Mouse (Mus musculus) erythroblast, embryonic 14.5 days (primary cell): ENCODE measurements around the gene Ndufa7. TPM values are rescaled to one million over a fixed set of nuclear protein-coding genes. Genes with fewer than 3 reads are reported as not detected.

ENCODE experiments used
- H3K27me3 ChIP-seq: 2 replicates; pipeline ENCODE4 v1.6.1; 2012; ENCODE audit warnings: inconsistent platforms; ENCODE audit not compliant: control insufficient read depth
- H3K36me3 ChIP-seq: 2 replicates; pipeline ENCODE4 v1.6.1; 2012; ENCODE audit warnings: mild to moderate bottlenecking, inconsistent platforms; ENCODE audit not compliant: control insufficient read depth
- H3K4me1 ChIP-seq: 2 replicates; pipeline ENCODE4 v1.6.1; 2012; ENCODE audit warnings: inconsistent platforms; ENCODE audit not compliant: control insufficient read depth
- H3K4me3 ChIP-seq: replicated peaks from 2 replicates; pipeline ENCODE3; 2012; ENCODE audit warnings: moderate library complexity, mild to moderate bottlenecking, inconsistent platforms
- H3K9me3 ChIP-seq: 2 replicates; pipeline ENCODE4 v1.6.1; 2012; ENCODE audit warnings: low read length, inconsistent platforms, mixed read lengths; ENCODE audit not compliant: control insufficient read depth
- GATA1 ChIP-seq: IDR thresholded peaks from 2 replicates; pipeline ENCODE4 v1.6.1; 2012; ENCODE audit warnings: low read length, inconsistent platforms, mixed read lengths
- TAL1 ChIP-seq: IDR thresholded peaks from 3 replicates; pipeline ENCODE4 v1.6.1; 2012; ENCODE audit warnings: low read length, inconsistent platforms, mixed read lengths
- polyA plus RNA-seq: library from polyadenylated mRNA; stranded (reverse); fragments of >175 nt; gene quantifications from 2 replicates; pipeline ENCODE4 v1.2.3, GENCODE M21; 2012

Ndufa7 gene
- polyA plus RNA-seq, 1 experiment, result 125 TPM

GRCm38 (mm10) chr17:33783408-33783807, 41.0 kb upstream of the Ndufa7 start:
- Histone ChIP-seq H3K27me3 (0 out of 2 replicates have a peak, but pooled peaks cover 4% of the 10 kb centered on the region), H3K36me3 (peaks cover 2% of the 10 kb centered on the region; the same call in 1 of the 2 replicates)
- TF ChIP-seq TAL1, result no peak
- no peak for TF ChIP-seq GATA1

GRCm38 (mm10) chr17:33784939-33785338, 39.4 kb upstream of the Ndufa7 start:
- Histone ChIP-seq H3K27me3 (0 out of 2 replicates have a peak, but pooled peaks cover 4% of the 10 kb centered on the region), H3K36me3 (no peaks in the 10 kb centered on the region), H3K4me1 (peaks cover 23% of the 10 kb centered on the region), H3K9me3 (no peaks in the 10 kb centered on the region), H3K4me3 (no peak overlapping the region)
- TF ChIP-seq GATA1 (no peak), TAL1 (no peak)

More at GRCm38 (mm10) chr17:33783408-33783807, 41.0 kb upstream of the Ndufa7 start:
- no peaks in the 10 kb centered on the region for H3K9me3 ChIP-seq
- H3K4me3 ChIP-seq, result no peak overlapping the region
- peaks cover 29% of the 10 kb centered on the region for H3K4me1 ChIP-seq

- H3K9me3 ChIP-seq, result no peaks in the 10 kb centered on the region
- no peak overlapping the region for H3K4me3 ChIP-seq
- TF ChIP-seq TAL1 (no peak), GATA1 (no peak)
- H3K27me3 ChIP-seq, result 0 out of 2 replicates have a peak, but pooled peaks cover 4% of the 10 kb centered on the region
- no peaks in the 10 kb centered on the region for H3K36me3 ChIP-seq
- peaks cover 9% of the 10 kb centered on the region for H3K4me1 ChIP-seq
Observed at GRCm38 (mm10) chr17:33786375-33786774, 38.0 kb upstream of the Ndufa7 start.

- Histone ChIP-seq H3K36me3 (no peaks in the 10 kb centered on the region), H3K9me3 (no peaks in the 10 kb centered on the region), H3K4me1 (no peaks in the 10 kb centered on the region; the same call in 1 of the 2 replicates), H3K27me3 (peaks cover 5% of the 10 kb centered on the region; the same call in 1 of the 2 replicates), H3K4me3 (no peak overlapping the region)
- TF ChIP-seq GATA1 (no peak), TAL1 (no peak)
Observed at GRCm38 (mm10) chr17:33788732-33789131, 35.6 kb upstream of the Ndufa7 start.

- no peaks in the 10 kb centered on the region for H3K4me1 ChIP-seq
- no peak overlapping the region for H3K4me3 ChIP-seq
- H3K36me3 ChIP-seq, result no peaks in the 10 kb centered on the region
- TF ChIP-seq TAL1 (no peak), GATA1 (no peak)
- H3K27me3 ChIP-seq, result peaks cover 3% of the 10 kb centered on the region; the same call in 1 of the 2 replicates
- no peaks in the 10 kb centered on the region for H3K9me3 ChIP-seq
Observed at GRCm38 (mm10) chr17:33798306-33798705, 26.1 kb upstream of the Ndufa7 start.

GRCm38 (mm10) chr17:33799277-33799676, 25.1 kb upstream of the Ndufa7 start:
- TF ChIP-seq GATA1 (no peak), TAL1 (no peak)
- H3K27me3 ChIP-seq, result peaks cover 3% of the 10 kb centered on the region; the same call in 1 of the 2 replicates
- no peak overlapping the region for H3K4me3 ChIP-seq
- H3K36me3 ChIP-seq, result no peaks in the 10 kb centered on the region
- H3K9me3 ChIP-seq, result no peaks in the 10 kb centered on the region
- peaks cover 3% of the 10 kb centered on the region for H3K4me1 ChIP-seq

- Histone ChIP-seq H3K4me1 (peaks cover 8% of the 10 kb centered on the region), H3K9me3 (no peaks in the 10 kb centered on the region), H3K4me3 (no peak overlapping the region), H3K36me3 (no peaks in the 10 kb centered on the region), H3K27me3 (peaks cover 3% of the 10 kb centered on the region; the same call in 1 of the 2 replicates)
- no peak for TF ChIP-seq TAL1
Observed at GRCm38 (mm10) chr17:33802221-33802620, 22.2 kb upstream of the Ndufa7 start.

- H3K9me3 ChIP-seq, result no peaks in the 10 kb centered on the region
- H3K4me3 ChIP-seq, result no peak overlapping the region
- TF ChIP-seq GATA1 (no peak), TAL1 (no peak)
- no peaks in the 10 kb centered on the region for H3K36me3 ChIP-seq
- peaks cover 11% of the 10 kb centered on the region for H3K27me3 ChIP-seq
- peaks cover 8% of the 10 kb centered on the region for H3K4me1 ChIP-seq
Observed at GRCm38 (mm10) chr17:33804205-33804604, 20.2 kb upstream of the Ndufa7 start.

- no peak overlapping the region for H3K4me3 ChIP-seq
- H3K9me3 ChIP-seq, result no peaks in the 10 kb centered on the region
- peaks cover 8% of the 10 kb centered on the region for H3K4me1 ChIP-seq
- peaks cover 15% of the 10 kb centered on the region for H3K27me3 ChIP-seq
- H3K36me3 ChIP-seq, result no peaks in the 10 kb centered on the region
- TF ChIP-seq TAL1, result no peak
- no peak for TF ChIP-seq GATA1
Observed at GRCm38 (mm10) chr17:33804745-33805144, 19.6 kb upstream of the Ndufa7 start.

- Histone ChIP-seq H3K9me3 (no peaks in the 10 kb centered on the region), H3K36me3 (no peaks in the 10 kb centered on the region), H3K4me1 (peaks cover 23% of the 10 kb centered on the region), H3K27me3 (peaks cover 33% of the 10 kb centered on the region), H3K4me3 (no peak overlapping the region)
- no peak for TF ChIP-seq TAL1
- no peak for TF ChIP-seq GATA1
Observed at GRCm38 (mm10) chr17:33807181-33807888, 17.0 kb upstream of the Ndufa7 start.
